Mouse (Mus musculus): Measurements from ENCODE around the gene Alpk3.

DNA sequence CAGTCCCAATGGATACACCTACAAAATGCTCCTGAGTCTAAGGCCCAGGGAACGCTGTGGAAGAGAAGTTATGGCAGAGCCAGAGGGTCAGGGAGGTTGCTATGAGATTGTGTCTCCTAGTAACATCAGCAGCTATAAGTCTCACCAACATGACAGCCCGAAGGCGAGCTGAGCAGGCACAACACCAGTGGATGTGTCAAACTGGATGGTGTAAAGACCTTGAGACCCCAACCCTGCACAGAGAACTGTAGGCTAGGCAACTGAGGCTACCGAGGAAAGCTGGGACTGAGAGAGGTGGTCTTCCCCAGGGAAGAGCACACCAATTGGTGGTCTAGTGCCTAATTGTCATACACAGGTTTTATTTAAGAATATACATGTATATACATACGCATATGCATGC, 50.8 kb downstream of the Alpk3 start:
- TF ChIP-seq GATA1 (IDR thresholded peaks at IDR 0.05; ENCODE audit: borderline replicate concordance, low read length) (no peak), FLI1 (IDR thresholded peaks at IDR 0.05; ENCODE audit: low read length) (no peak)

Data from megakaryocyte, embryonic 14.5 days (primary cell).